Mouse (Mus musculus): ENCODE measurements around the gene Alg5.

Alg5 gene

DNA sequence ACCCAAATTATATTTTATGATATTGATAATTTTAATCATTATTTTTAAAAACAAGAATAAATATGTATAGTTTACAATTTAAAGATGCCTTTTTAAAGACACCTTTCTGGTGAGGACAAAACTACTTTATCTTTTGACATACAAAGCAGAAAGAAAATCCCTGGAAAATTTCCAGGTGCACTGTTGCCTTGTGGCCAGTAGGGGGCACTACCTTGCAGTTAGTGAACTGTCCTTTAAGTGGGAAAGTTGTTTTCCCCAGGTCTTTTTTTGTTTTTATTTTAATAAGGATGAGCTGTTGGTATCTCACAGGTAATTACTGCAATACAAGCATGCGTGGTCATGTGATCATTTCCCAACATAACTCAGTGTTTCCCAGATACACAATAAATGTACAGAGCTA is 60.5 kb downstream of the Alg5 start:
- no peak for DNase-seq

DNA sequence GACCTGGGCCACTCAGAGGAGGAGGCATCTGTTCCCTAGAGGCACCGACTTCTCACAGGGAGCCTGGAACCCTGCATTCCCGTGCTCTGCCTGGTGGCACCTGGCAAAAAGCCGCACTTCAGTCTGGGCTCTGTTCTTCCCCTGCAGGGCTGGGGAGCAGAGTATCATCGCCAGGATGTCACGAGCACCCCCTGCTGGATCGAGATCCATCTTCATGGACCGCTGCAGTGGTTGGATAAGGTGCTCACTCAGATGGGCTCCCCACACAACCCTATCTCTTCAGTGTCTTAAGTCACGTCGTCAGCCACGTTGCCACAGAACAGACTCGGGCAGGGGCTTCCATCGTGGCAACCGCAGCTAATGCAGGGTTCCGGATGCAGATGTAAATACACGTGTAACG is 61.9 kb downstream of the Alg5 start:
- DNase-seq = peak; percentile 62

Data from cerebellum, adult 11-12 months (tissue).